Mouse (Mus musculus) inflammation-experienced regulatory T-cells (primary cell): ENCODE measurements around the gene Wfikkn1. TPM values are rescaled to one million over a fixed set of nuclear protein-coding genes. Genes with fewer than 3 reads are reported as not detected.

ENCODE experiments used
- polyA plus RNA-seq, 2 experiments: library from polyadenylated mRNA; unstranded; fragments of 100-300 nt; shearing (Covaris generic); gene quantifications; one replicate each; pipeline ENCODE4 v1.2.1; 2017

Wfikkn1 gene
- 1 to 10 TPM; 1.4 to 2.0 TPM for polyA plus RNA-seq

GRCm38 (mm10) chr17:25880196-25880910 is at the start of gene Wfikkn1:
TSS of gene Wfikkn1 (minus strand) at chr17:25880858.

GRCm38 (mm10) chr17:25919144-25919785 is 38.6 kb upstream of the Wfikkn1 start, which contains the start of gene Rab40c:
TSS of gene Rab40c (minus strand) at chr17:25919727.

GRCm38 (mm10) chr17:25874721-25875170 is 5.9 kb downstream of the Wfikkn1 start, which contains the start of gene Mettl26:
TSS of gene Mettl26 (plus strand) at chr17:25875074.

GRCm38 (mm10) chr17:25868601-25869191 is 12.0 kb downstream of the Wfikkn1 start, which contains the start of gene Mcrip2:
TSS of gene Mcrip2 (minus strand) at chr17:25868764.

GRCm38 (mm10) chr17:25860832-25861703 is 19.6 kb downstream of the Wfikkn1 start, which contains the start of gene Wdr90:
TSS of gene Wdr90 (minus strand) at chr17:25861501.

GRCm38 (mm10) chr17:25844396-25844901 is 36.2 kb downstream of the Wfikkn1 start, which contains the start of gene Rhot2:
TSS of gene Rhot2 (minus strand) at chr17:25844851.

GRCm38 (mm10) chr17:25841117-25841880 is 39.4 kb downstream of the Wfikkn1 start, which contains the start of gene Gm20683:
TSS of gene Gm20683 (minus strand) at chr17:25841763.

GRCm38 (mm10) chr17:25837076-25837410 is 43.6 kb downstream of the Wfikkn1 start, which contains the start of gene Rhbdl1:
TSS of gene Rhbdl1 (minus strand) at chr17:25837295.

GRCm38 (mm10) chr17:25833291-25833663 is 47.4 kb downstream of the Wfikkn1 start, which contains the start of gene Stub1:
TSS of gene Stub1 (minus strand) at chr17:25833404.

GRCm38 (mm10) chr17:25828712-25829557 is 51.7 kb downstream of the Wfikkn1 start, which contains the start of gene Jmjd8:
TSS of gene Jmjd8 (plus strand) at chr17:25828867.

Other genes starting within 250 kb of the Wfikkn1 start
- not detected for gene Gng13, start 163.7 kb downstream of the Wfikkn1 start, polyA plus RNA-seq
- 10 to 100 TPM in 1 of 2 experiments, 1 to 10 TPM in 1; 3.8 to 12.3 TPM for gene Chtf18, start 153.4 kb downstream of the Wfikkn1 start, polyA plus RNA-seq
- 10 to 100 TPM; 13.9 to 16.7 TPM for gene Rpusd1, start 153.2 kb downstream of the Wfikkn1 start, polyA plus RNA-seq
- under 1 TPM in 1 of 2 experiments, not detected in 1; 0.73 TPM for gene Mslnl, start 144.8 kb downstream of the Wfikkn1 start, polyA plus RNA-seq
- under 1 TPM in 1 of 2 experiments, not detected in 1; 0.98 TPM for gene Msln, start 126.5 kb downstream of the Wfikkn1 start, polyA plus RNA-seq
- 10 to 100 TPM; 27.7 to 32.5 TPM for gene Narfl, start 107.1 kb downstream of the Wfikkn1 start, polyA plus RNA-seq
- 10 to 100 TPM; 34.3 to 47.7 TPM for gene Haghl, start 95.2 kb downstream of the Wfikkn1 start, polyA plus RNA-seq
- gene Ccdc78, start 94.3 kb downstream of the Wfikkn1 start, polyA plus RNA-seq, result 1 to 10 TPM in 1 of 2 experiments, under 1 TPM in 1; 0.89 to 1.4 TPM
- 100 to 1,000 TPM; 231 to 239 TPM for gene Fam173a, start 88.0 kb downstream of the Wfikkn1 start, polyA plus RNA-seq
- gene AC134908.4, start 85.2 kb downstream of the Wfikkn1 start, polyA plus RNA-seq, result 1 to 10 TPM in 1 of 2 experiments, not detected in 1; 1.1 TPM
- gene Metrn, start 83.7 kb downstream of the Wfikkn1 start, polyA plus RNA-seq, result 10 to 100 TPM; 34.1 to 40.4 TPM
- gene Fbxl16, start 71.8 kb downstream of the Wfikkn1 start, polyA plus RNA-seq, result under 1 TPM; 0.16 to 0.60 TPM
- gene Wdr24, start 57.2 kb downstream of the Wfikkn1 start, polyA plus RNA-seq, result 10 to 100 TPM; 31.4 to 36.3 TPM
- 10 to 100 TPM; 32.9 to 33.5 TPM for gene Jmjd8, start 52.0 kb downstream of the Wfikkn1 start, polyA plus RNA-seq
- 100 to 1,000 TPM; 170 to 205 TPM for gene Stub1, start 47.5 kb downstream of the Wfikkn1 start, polyA plus RNA-seq
- 1 to 10 TPM; 1.6 to 1.7 TPM for gene Rhbdl1, start 43.6 kb downstream of the Wfikkn1 start, polyA plus RNA-seq
- gene Gm20683, start 39.1 kb downstream of the Wfikkn1 start, polyA plus RNA-seq, result 1 to 10 TPM; 1.4 to 2.6 TPM
- 10 to 100 TPM; 42.2 to 46.5 TPM for gene Rhot2, start 36.0 kb downstream of the Wfikkn1 start, polyA plus RNA-seq
- 10 to 100 TPM in 1 of 2 experiments, 1 to 10 TPM in 1; 9.2 to 16.3 TPM for gene Wdr90, start 19.4 kb downstream of the Wfikkn1 start, polyA plus RNA-seq
- gene Mcrip2, start 12.1 kb downstream of the Wfikkn1 start, polyA plus RNA-seq, result 1 to 10 TPM; 1.1 to 5.7 TPM
- gene Mettl26, start 5.8 kb downstream of the Wfikkn1 start, polyA plus RNA-seq, result 10 to 100 TPM; 80.3 to 84.0 TPM
- gene Rab40c, start 38.9 kb upstream of the Wfikkn1 start, polyA plus RNA-seq, result 10 to 100 TPM; 30.1 to 34.5 TPM
- gene Pigq, start 64.1 kb upstream of the Wfikkn1 start, polyA plus RNA-seq, result 10 to 100 TPM; 50.7 to 66.9 TPM
- gene Nhlrc4, start 64.1 kb upstream of the Wfikkn1 start, polyA plus RNA-seq, result not detected
- not detected for gene A930017K11Rik, start 71.7 kb upstream of the Wfikkn1 start, polyA plus RNA-seq
- 10 to 100 TPM; 26.6 to 29.0 TPM for gene Capn15, start 104.9 kb upstream of the Wfikkn1 start, polyA plus RNA-seq
- gene Rab11fip3, start 188.7 kb upstream of the Wfikkn1 start, polyA plus RNA-seq, result 10 to 100 TPM; 12.8 to 16.0 TPM
- 10 to 100 TPM; 27.4 to 32.9 TPM for gene Decr2, start 209.5 kb upstream of the Wfikkn1 start, polyA plus RNA-seq
- gene Nme4, start 214.7 kb upstream of the Wfikkn1 start, polyA plus RNA-seq, result 10 to 100 TPM in 1 of 2 experiments, under 1 TPM in 1; 0.90 to 11.4 TPM
- 10 to 100 TPM; 33.9 to 35.3 TPM for gene Tmem8, start 232.4 kb upstream of the Wfikkn1 start, polyA plus RNA-seq
- 10 to 100 TPM; 65.8 to 72.4 TPM for gene Mrpl28, start 242.6 kb upstream of the Wfikkn1 start, polyA plus RNA-seq